Mouse (Mus musculus): ENCODE results near the gene Knstrn.
A peak's percentile ranks its signal among the peaks of the same experiment; 100 is the strongest.

Gene Knstrn

GRCm38 (mm10) chr2:118861454-118862339 is 47.9 kb downstream of the Knstrn start, which contains the start of gene Ivd:
Gene Ivd (plus strand): TSS chr2:118861954.
- peak; percentile 99 for DNase-seq (ENCODE audit: inconsistent ontology term)

- no peak for DNase-seq (ENCODE audit: inconsistent ontology term)
Observed at GRCm38 (mm10) chr2:118862340-118862675, 48.5 kb downstream of the Knstrn start.

GRCm38 (mm10) chr2:118870601-118871000 is 56.8 kb downstream of the Knstrn start:
- DNase-seq (ENCODE audit: inconsistent ontology term): peak; percentile 40

- no peak for DNase-seq (ENCODE audit: inconsistent ontology term)
Observed at GRCm38 (mm10) chr2:118871032-118871431, 57.2 kb downstream of the Knstrn start.

- DNase-seq (ENCODE audit: inconsistent ontology term): no peak
Observed at GRCm38 (mm10) chr2:118873018-118873417, 59.2 kb downstream of the Knstrn start.

- DNase-seq (ENCODE audit: inconsistent ontology term): no peak
Observed at GRCm38 (mm10) chr2:118873890-118874430, 60.2 kb downstream of the Knstrn start.

GRCm38 (mm10) chr2:118875316-118875715 is 61.5 kb downstream of the Knstrn start:
- no peak for DNase-seq (ENCODE audit: inconsistent ontology term)

GRCm38 (mm10) chr2:118876453-118876852 is 62.6 kb downstream of the Knstrn start:
- DNase-seq (ENCODE audit: inconsistent ontology term): no peak

- no peak for DNase-seq (ENCODE audit: inconsistent ontology term)
Observed at GRCm38 (mm10) chr2:118881019-118881418, 67.2 kb downstream of the Knstrn start.

- DNase-seq (ENCODE audit: inconsistent ontology term): no peak
Observed at GRCm38 (mm10) chr2:118881956-118882355, 68.2 kb downstream of the Knstrn start.

- DNase-seq (ENCODE audit: inconsistent ontology term): peak; percentile 75
Observed at GRCm38 (mm10) chr2:118882840-118883679, 69.3 kb downstream of the Knstrn start.

- no peak for DNase-seq (ENCODE audit: inconsistent ontology term)
Observed at GRCm38 (mm10) chr2:118887440-118887839, 73.6 kb downstream of the Knstrn start.

GRCm38 (mm10) chr2:118887845-118888548 is 74.2 kb downstream of the Knstrn start:
- DNase-seq (ENCODE audit: inconsistent ontology term): no peak

- no peak for DNase-seq (ENCODE audit: inconsistent ontology term)
Observed at GRCm38 (mm10) chr2:118891173-118891572, 77.4 kb downstream of the Knstrn start.

- peak; percentile 52 for DNase-seq (ENCODE audit: inconsistent ontology term)
Observed at GRCm38 (mm10) chr2:118895990-118896913, 82.4 kb downstream of the Knstrn start.

- no peak for DNase-seq (ENCODE audit: inconsistent ontology term)
Observed at GRCm38 (mm10) chr2:118896914-118897291, 83.1 kb downstream of the Knstrn start.

- no peak for DNase-seq (ENCODE audit: inconsistent ontology term)
Observed at GRCm38 (mm10) chr2:118897392-118897791, 83.6 kb downstream of the Knstrn start.

- DNase-seq (ENCODE audit: inconsistent ontology term): no peak
Observed at GRCm38 (mm10) chr2:118897808-118898207, 84.0 kb downstream of the Knstrn start.

GRCm38 (mm10) chr2:118898771-118899170 is 85.0 kb downstream of the Knstrn start:
- no peak for DNase-seq (ENCODE audit: inconsistent ontology term)

GRCm38 (mm10) chr2:118899306-118899705 is 85.5 kb downstream of the Knstrn start:
- DNase-seq (ENCODE audit: inconsistent ontology term): no peak
